Mouse (Mus musculus): ENCODE data around the gene Rpl3l.

GRCm38 (mm10) chr17:24723122-24723880, 4.3 kb upstream of the Rpl3l start:
- TF ChIP-seq ZC3H11A (IDR thresholded peaks at IDR 0.05; ENCODE audit: borderline replicate concordance, low read depth, low read length) (no peak), ZNF384 (IDR thresholded peaks at IDR 0.05; ENCODE audit: low read depth, low read length) (no peak)

All from ES-E14 (cell line).